Mouse (Mus musculus) c-Kit-positive CD71-positive TER-119-positive erythroid progenitor cells, embryonic 14.5 days (primary cell): ENCODE results near the gene Tgif1.
"Not testable (repeated sequence)": the region's sequence is repeated elsewhere in the genome, so short reads cannot be mapped to it uniquely, and the experiment has no call there.

Experiments used
- DNase-seq: peaks from one replicate; pipeline ENCODE4 v3.0.0-alpha.2; 2013; ENCODE audit warnings: low spot score

Tgif1 gene

GRCm38 (mm10) chr17:70843252-70843651, 10.1 kb downstream of the Tgif1 start:
- DNase-seq, result no peak

GRCm38 (mm10) chr17:70838533-70838932, 14.8 kb downstream of the Tgif1 start:
- DNase-seq, result no peak

GRCm38 (mm10) chr17:70838031-70838430, 15.3 kb downstream of the Tgif1 start:
- DNase-seq, result no peak

GRCm38 (mm10) chr17:70837474-70837873, 15.9 kb downstream of the Tgif1 start:
- DNase-seq, result not testable (repeated sequence)

GRCm38 (mm10) chr17:70836820-70837219, 16.5 kb downstream of the Tgif1 start:
- DNase-seq, result no peak

GRCm38 (mm10) chr17:70835071-70835790, 18.1 kb downstream of the Tgif1 start:
- DNase-seq, result no peak

- no peak for DNase-seq
These were observed 18.8 kb downstream of the Tgif1 start for GRCm38 (mm10) chr17:70834430-70834965.

GRCm38 (mm10) chr17:70832544-70832943, 20.8 kb downstream of the Tgif1 start:
- no peak for DNase-seq

- no peak for DNase-seq
These were observed 21.8 kb downstream of the Tgif1 start for GRCm38 (mm10) chr17:70831591-70831990.

GRCm38 (mm10) chr17:70829943-70830715, 23.2 kb downstream of the Tgif1 start:
- no peak for DNase-seq

GRCm38 (mm10) chr17:70829217-70829616, 24.1 kb downstream of the Tgif1 start:
- DNase-seq, result no peak

GRCm38 (mm10) chr17:70828569-70828968, 24.8 kb downstream of the Tgif1 start:
- no peak for DNase-seq

GRCm38 (mm10) chr17:70828180-70828528, 25.2 kb downstream of the Tgif1 start:
- DNase-seq, result no peak

GRCm38 (mm10) chr17:70827463-70828179, 25.7 kb downstream of the Tgif1 start:
- not testable (repeated sequence) for DNase-seq

GRCm38 (mm10) chr17:70826227-70826626, 27.1 kb downstream of the Tgif1 start:
- no peak for DNase-seq

GRCm38 (mm10) chr17:70823083-70823482, 30.3 kb downstream of the Tgif1 start:
- DNase-seq, result no peak

- DNase-seq, result no peak
These were observed 35.4 kb downstream of the Tgif1 start for GRCm38 (mm10) chr17:70817862-70818451.

GRCm38 (mm10) chr17:70815001-70815400, 38.3 kb downstream of the Tgif1 start:
- no peak for DNase-seq

- no peak for DNase-seq
These were observed 42.6 kb downstream of the Tgif1 start for GRCm38 (mm10) chr17:70810795-70811194.

- DNase-seq, result no peak
These were observed 43.6 kb downstream of the Tgif1 start for GRCm38 (mm10) chr17:70809776-70810175.

- no peak for DNase-seq
These were observed 44.5 kb downstream of the Tgif1 start for GRCm38 (mm10) chr17:70808837-70809236.

- no peak for DNase-seq
These were observed 45.5 kb downstream of the Tgif1 start for GRCm38 (mm10) chr17:70807885-70808284.
